Mouse (Mus musculus): Measurements from ENCODE around the gene Clec4g. TPM values are rescaled to one million over a fixed set of nuclear protein-coding genes. Genes with fewer than 3 reads are reported as not detected.

The Clec4g gene
- 10.7 TPM for polyA plus RNA-seq (2014; fragmentation: Illumina TruSeq; extraction: RNeasy Lipid Tissue Mini Kit (QIAGEN cat#74804); ENCODE audit: low read depth, low replicate concordance)

GRCm38 (mm10) chr8:3720551-3720950 is at the start of gene Clec4g:
Clec4g (minus strand) TSS chr8:3720651.

GRCm38 (mm10) chr8:3748761-3749160 is 28.3 kb upstream of the Clec4g start, which contains the start of gene Cd209a:
Cd209a (minus strand) TSS chr8:3748984.

GRCm38 (mm10) chr8:3694121-3694520 is 26.3 kb downstream of the Clec4g start, which contains the start of gene Fcer2a:
Fcer2a (minus strand) TSS chr8:3694175.

GRCm38 (mm10) chr8:3676131-3676992 is 44.1 kb downstream of the Clec4g start, which contains the start of gene Trappc5:
Trappc5 (plus strand) TSS chr8:3676299.

GRCm38 (mm10) chr8:3671980-3672491 is 48.4 kb downstream of the Clec4g start, which contains the start of gene Fcor:
Fcor (minus strand) TSS chr8:3672362.

DNA sequence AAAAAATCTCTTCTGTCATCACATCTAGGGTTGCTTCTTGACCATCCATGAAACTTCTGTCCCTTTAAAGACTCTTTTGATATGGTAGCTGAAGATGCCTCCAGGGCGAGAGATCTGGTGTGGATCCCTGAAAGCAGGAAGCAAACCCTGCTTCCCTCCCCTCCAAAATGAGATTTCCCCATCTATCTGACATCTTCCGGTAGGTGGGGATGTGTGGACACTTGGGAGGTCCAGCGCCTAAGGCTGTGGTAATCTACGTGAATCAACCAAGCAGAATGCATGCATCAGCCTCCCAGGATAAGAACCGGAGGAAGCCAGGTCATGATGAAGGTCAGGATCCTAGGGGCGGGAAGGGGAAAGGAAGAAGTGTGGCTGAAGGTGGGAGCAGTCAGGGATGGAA is 54.9 kb downstream of the Clec4g start, which contains the start of gene Mcemp1:
Gene Mcemp1 (plus strand): TSS at position 248 of the 400 bp plus-strand sequence.

Other genes starting within 250 kb of the Clec4g start
- gene Tex45, start 249.8 kb downstream of the Clec4g start, polyA plus RNA-seq (2014; fragmentation: Illumina TruSeq; extraction: RNeasy Lipid Tissue Mini Kit (QIAGEN cat#74804); ENCODE audit: low read depth, low replicate concordance) = 29.3 TPM
- gene Zfp358, start 227.5 kb downstream of the Clec4g start, polyA plus RNA-seq (2014; fragmentation: Illumina TruSeq; extraction: RNeasy Lipid Tissue Mini Kit (QIAGEN cat#74804); ENCODE audit: low read depth, low replicate concordance) = 0.27 TPM
- 6.4 TPM for gene Mcoln1, start 220.2 kb downstream of the Clec4g start, polyA plus RNA-seq (2014; fragmentation: Illumina TruSeq; extraction: RNeasy Lipid Tissue Mini Kit (QIAGEN cat#74804); ENCODE audit: low read depth, low replicate concordance)
- 1.8 TPM for gene Pnpla6, start 205.3 kb downstream of the Clec4g start, polyA plus RNA-seq (2014; fragmentation: Illumina TruSeq; extraction: RNeasy Lipid Tissue Mini Kit (QIAGEN cat#74804); ENCODE audit: low read depth, low replicate concordance)
- not detected for gene C330021F23Rik, start 152.7 kb downstream of the Clec4g start, polyA plus RNA-seq (2014; fragmentation: Illumina TruSeq; extraction: RNeasy Lipid Tissue Mini Kit (QIAGEN cat#74804); ENCODE audit: low read depth, low replicate concordance)
- gene Camsap3, start 133.4 kb downstream of the Clec4g start, polyA plus RNA-seq (2014; fragmentation: Illumina TruSeq; extraction: RNeasy Lipid Tissue Mini Kit (QIAGEN cat#74804); ENCODE audit: low read depth, low replicate concordance) = 2.1 TPM
- gene Xab2, start 99.3 kb downstream of the Clec4g start, polyA plus RNA-seq (2014; fragmentation: Illumina TruSeq; extraction: RNeasy Lipid Tissue Mini Kit (QIAGEN cat#74804); ENCODE audit: low read depth, low replicate concordance) = 1.1 TPM
- 37.0 TPM for gene Pet100, start 99.1 kb downstream of the Clec4g start, polyA plus RNA-seq (2014; fragmentation: Illumina TruSeq; extraction: RNeasy Lipid Tissue Mini Kit (QIAGEN cat#74804); ENCODE audit: low read depth, low replicate concordance)
- gene Pcp2, start 95.1 kb downstream of the Clec4g start, polyA plus RNA-seq (2014; fragmentation: Illumina TruSeq; extraction: RNeasy Lipid Tissue Mini Kit (QIAGEN cat#74804); ENCODE audit: low read depth, low replicate concordance) = not detected
- 20.9 TPM for gene Stxbp2, start 89.7 kb downstream of the Clec4g start, polyA plus RNA-seq (2014; fragmentation: Illumina TruSeq; extraction: RNeasy Lipid Tissue Mini Kit (QIAGEN cat#74804); ENCODE audit: low read depth, low replicate concordance)
- gene Retn, start 64.9 kb downstream of the Clec4g start, polyA plus RNA-seq (2014; fragmentation: Illumina TruSeq; extraction: RNeasy Lipid Tissue Mini Kit (QIAGEN cat#74804); ENCODE audit: low read depth, low replicate concordance) = 1.1 TPM
- gene Mcemp1, start 54.9 kb downstream of the Clec4g start, polyA plus RNA-seq (2014; fragmentation: Illumina TruSeq; extraction: RNeasy Lipid Tissue Mini Kit (QIAGEN cat#74804); ENCODE audit: low read depth, low replicate concordance) = not detected
- not detected for gene Fcor, start 48.3 kb downstream of the Clec4g start, polyA plus RNA-seq (2014; fragmentation: Illumina TruSeq; extraction: RNeasy Lipid Tissue Mini Kit (QIAGEN cat#74804); ENCODE audit: low read depth, low replicate concordance)
- 3.2 TPM for gene Trappc5, start 44.4 kb downstream of the Clec4g start, polyA plus RNA-seq (2014; fragmentation: Illumina TruSeq; extraction: RNeasy Lipid Tissue Mini Kit (QIAGEN cat#74804); ENCODE audit: low read depth, low replicate concordance)
- 0.27 TPM for gene Fcer2a, start 26.5 kb downstream of the Clec4g start, polyA plus RNA-seq (2014; fragmentation: Illumina TruSeq; extraction: RNeasy Lipid Tissue Mini Kit (QIAGEN cat#74804); ENCODE audit: low read depth, low replicate concordance)
- gene Cd209a, start 28.3 kb upstream of the Clec4g start, polyA plus RNA-seq (2014; fragmentation: Illumina TruSeq; extraction: RNeasy Lipid Tissue Mini Kit (QIAGEN cat#74804); ENCODE audit: low read depth, low replicate concordance) = 0.18 TPM
- not detected for gene Cd209e, start 133.7 kb upstream of the Clec4g start, polyA plus RNA-seq (2014; fragmentation: Illumina TruSeq; extraction: RNeasy Lipid Tissue Mini Kit (QIAGEN cat#74804); ENCODE audit: low read depth, low replicate concordance)
- gene Cd209d, start 157.9 kb upstream of the Clec4g start, polyA plus RNA-seq (2014; fragmentation: Illumina TruSeq; extraction: RNeasy Lipid Tissue Mini Kit (QIAGEN cat#74804); ENCODE audit: low read depth, low replicate concordance) = not detected
- not detected for gene Cd209b, start 206.2 kb upstream of the Clec4g start, polyA plus RNA-seq (2014; fragmentation: Illumina TruSeq; extraction: RNeasy Lipid Tissue Mini Kit (QIAGEN cat#74804); ENCODE audit: low read depth, low replicate concordance)
- gene Cd209c, start 234.1 kb upstream of the Clec4g start, polyA plus RNA-seq (2014; fragmentation: Illumina TruSeq; extraction: RNeasy Lipid Tissue Mini Kit (QIAGEN cat#74804); ENCODE audit: low read depth, low replicate concordance) = 0.90 TPM

All from testis, adult 10 weeks (tissue).